Mouse (Mus musculus) embryonic stem cell, embryonic (primary cell): ENCODE results near the gene Alpk3.

Source experiments
- CTCF ChIA-PET, 4 experiments: fragments of 300-600 bp in 2 of 4; fragments of 350-600 bp in 2 of 4; sonication (Branson Sonifier 250); formaldehyde crosslinking; loops; one replicate each; lab custom pipeline; 2022; ENCODE audit warnings: inconsistent platforms in 2 of 4; lab: Charles Lee
- POLR2A ChIA-PET, 4 experiments: fragments of 300-600 bp in 2 of 4; fragments of 350-600 bp in 2 of 4; sonication (Branson Sonifier 250); formaldehyde crosslinking; loops; one replicate each; lab custom pipeline; 2022; ENCODE audit warnings: antibody characterized with exemption in 4 of 4, inconsistent platforms in 1 of 4; lab: Charles Lee

The Alpk3 gene

DNA sequence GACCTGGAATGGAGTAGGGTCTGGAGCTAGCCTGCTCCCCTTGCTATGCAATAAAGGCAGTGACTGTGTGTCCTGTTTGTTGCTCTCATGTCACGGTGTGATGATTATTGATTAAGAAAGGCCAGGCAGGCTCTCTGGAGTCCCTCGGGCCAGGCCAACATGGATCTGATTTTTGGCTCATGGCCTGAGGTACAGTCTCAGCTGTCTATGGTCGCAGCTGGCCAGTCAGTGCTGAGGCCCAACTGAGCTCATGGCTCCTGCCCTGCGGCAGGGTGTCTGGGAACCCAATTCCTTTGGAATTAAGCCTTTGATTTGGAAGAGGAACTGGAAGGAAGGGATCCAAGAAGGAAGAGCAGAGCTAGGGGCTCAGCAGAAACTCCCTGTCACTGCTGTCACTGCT lies 48.1 kb downstream of the Alpk3 start:
- POLR2A ChIA-PET = interaction anchor here in 3 of 4 experiments (0.8 to 5.7 kb wide), 7 partner anchors 10 to 230 kb away, joined by 3 to 38 read pairs (median 3); partner anchors contain the start of gene Slc28a1 (in 1 of the 3)
- CTCF ChIA-PET = no interaction called here

DNA sequence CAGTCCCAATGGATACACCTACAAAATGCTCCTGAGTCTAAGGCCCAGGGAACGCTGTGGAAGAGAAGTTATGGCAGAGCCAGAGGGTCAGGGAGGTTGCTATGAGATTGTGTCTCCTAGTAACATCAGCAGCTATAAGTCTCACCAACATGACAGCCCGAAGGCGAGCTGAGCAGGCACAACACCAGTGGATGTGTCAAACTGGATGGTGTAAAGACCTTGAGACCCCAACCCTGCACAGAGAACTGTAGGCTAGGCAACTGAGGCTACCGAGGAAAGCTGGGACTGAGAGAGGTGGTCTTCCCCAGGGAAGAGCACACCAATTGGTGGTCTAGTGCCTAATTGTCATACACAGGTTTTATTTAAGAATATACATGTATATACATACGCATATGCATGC lies 50.8 kb downstream of the Alpk3 start:
- CTCF ChIA-PET = no interaction called here
- POLR2A ChIA-PET = interaction anchor here in 1 of 4 experiments (1.3 kb wide), 1 partner anchor 14 kb away, joined by 4 read pairs; no protein-coding TSS in a partner anchor

DNA sequence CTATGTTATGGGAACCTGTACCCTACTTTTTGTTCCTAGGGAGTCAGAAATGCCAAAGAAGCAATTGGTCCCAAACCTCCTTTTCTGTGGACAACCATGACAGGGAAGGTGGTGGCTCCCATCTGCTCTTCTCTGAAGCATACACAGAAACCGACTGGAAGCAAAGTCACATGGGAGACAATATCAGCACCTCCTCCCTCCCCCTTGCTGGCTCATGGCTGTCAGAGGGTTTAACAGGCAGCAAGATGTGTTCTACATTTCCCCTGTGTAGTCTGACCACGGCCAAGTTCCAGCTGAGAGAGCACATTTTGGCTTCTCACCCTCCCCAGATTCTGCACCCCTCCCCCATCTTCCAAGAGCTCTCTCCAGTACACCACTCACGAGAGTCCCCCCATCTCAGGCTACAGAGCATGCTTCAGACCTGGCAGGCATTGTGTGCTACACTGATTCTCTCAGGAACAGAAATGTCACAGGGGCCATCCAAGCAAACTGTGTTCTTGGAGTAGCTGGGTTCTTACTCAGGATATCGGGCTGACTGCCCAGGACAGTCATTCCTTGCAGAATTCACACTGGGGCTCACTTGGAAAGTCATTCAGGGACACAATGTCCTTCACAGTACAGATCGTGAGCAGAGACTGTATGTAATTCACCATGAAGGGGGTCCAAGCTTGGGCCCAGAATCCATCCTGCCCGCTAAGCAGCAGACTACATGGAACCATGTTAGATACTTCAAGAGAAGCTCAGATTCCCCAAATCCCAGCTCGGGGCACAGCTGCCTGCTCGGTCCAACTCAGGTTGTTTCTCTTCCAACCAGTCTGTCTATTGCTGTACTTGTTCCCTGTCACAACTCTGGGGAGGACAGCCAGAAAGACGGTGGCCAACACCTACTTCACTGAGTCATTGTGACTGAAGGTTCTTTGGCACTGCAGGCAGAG lies 52.6 kb downstream of the Alpk3 start:
- CTCF ChIA-PET = interaction anchor here in 2 of 4 experiments (0.7 to 1.7 kb wide), 5 partner anchors 16 to 253 kb away, joined by 3 to 6 read pairs (median 3); no protein-coding TSS in a partner anchor
- POLR2A ChIA-PET = interaction anchor here (0.6 to 4.5 kb wide), 51 partner anchors 8 to 363 kb away, joined by 3 to 32 read pairs (median 5); partner anchors contain the start of gene Wdr73 (in 1 of the 4)

DNA sequence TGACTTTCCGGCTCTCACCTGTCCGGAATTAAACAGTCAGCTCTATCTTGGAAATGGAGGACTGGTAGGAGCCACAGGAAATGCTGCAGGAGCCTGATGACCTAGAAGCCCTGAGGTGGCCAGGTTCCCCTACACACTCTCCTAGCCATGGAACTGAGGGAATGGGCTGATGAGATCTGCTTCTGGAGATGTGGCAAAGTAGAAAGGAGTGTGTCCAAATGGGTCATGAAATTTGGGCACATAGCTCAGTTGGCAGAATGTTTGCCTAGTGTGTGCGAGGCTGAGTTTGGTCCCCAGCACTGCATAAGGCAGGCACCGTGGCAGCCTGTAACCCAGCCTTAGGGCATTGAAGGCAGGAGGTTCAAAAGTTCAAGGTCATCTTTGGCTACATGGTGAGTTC lies 53.4 kb downstream of the Alpk3 start:
- ChIA-PET CTCF (interaction anchor here in 3 of 4 experiments (0.6 to 1.7 kb wide), 6 partner anchors 17 to 253 kb away, joined by 3 to 6 read pairs (median 4); no protein-coding TSS in a partner anchor), POLR2A (interaction anchor here (0.8 to 4.5 kb wide), 50 partner anchors 9 to 267 kb away, joined by 3 to 32 read pairs (median 5); partner anchors contain the start of gene Wdr73 (in 1 of the 4))

DNA sequence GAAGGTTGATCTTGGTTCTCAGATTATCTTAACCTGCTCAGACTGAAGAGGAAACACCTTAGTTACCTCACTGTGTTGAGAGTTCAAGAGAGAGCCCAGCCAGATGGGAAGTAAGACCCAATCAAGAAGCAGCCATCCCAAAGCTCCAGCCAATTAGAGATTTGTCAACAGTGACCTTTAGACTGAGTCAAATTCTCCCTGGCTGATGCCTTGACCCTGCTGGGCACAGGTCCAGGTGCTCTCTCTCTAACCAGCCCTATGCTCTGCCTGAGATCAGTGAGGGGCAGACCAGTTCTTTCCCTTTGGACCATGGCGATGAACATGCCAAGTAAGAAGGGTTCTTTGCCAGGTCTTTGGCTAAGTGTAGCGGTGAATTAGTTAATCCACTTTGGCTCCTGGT lies 54.3 kb downstream of the Alpk3 start:
- ChIA-PET POLR2A (interaction anchor here (0.6 to 4.5 kb wide), 32 partner anchors 9 to 511 kb away, joined by 3 to 32 read pairs (median 6); partner anchors contain the start of gene Rps17 (in 1 of the 4)), CTCF (interaction anchor here in 3 of 4 experiments (0.5 to 2.1 kb wide), 8 partner anchors 12 to 511 kb away, joined by 3 to 8 read pairs (median 5); no protein-coding TSS in a partner anchor)

DNA sequence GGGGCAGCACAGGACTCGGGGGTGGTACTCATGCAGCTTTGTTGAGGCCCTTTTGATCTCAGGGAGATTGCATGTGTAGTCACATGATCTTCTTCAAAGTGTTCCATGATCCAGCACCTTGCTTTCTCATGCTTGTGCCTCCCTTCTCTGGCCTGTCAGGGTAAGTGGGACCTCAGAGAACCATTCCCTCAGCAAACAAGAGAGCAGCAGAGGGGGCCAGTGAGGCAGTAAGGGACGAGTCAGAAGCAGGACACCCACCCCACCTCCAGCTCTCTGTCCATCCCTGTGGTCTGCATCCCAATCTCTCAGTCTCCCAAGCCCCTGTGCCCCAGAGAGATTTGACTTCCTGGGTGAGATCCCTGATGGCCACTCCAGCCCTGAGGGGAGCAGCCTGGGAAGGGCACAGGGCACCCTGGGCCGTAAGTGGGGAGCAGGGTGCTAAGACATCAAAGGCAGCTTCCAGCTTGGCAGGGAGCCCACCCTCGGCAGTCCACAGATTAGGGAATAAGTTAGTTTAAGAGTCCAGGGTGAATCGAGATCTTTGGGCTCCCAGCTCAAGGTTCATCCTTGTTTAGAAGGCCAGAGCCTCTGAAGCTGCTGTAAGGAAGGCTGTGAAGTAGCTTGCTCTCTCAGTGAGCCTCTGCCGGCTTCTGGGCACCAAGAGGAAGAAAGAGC lies 55.4 kb downstream of the Alpk3 start:
- ChIA-PET POLR2A (interaction anchor here in 3 of 4 experiments (0.5 to 4.5 kb wide), 45 partner anchors 8 to 268 kb away, joined by 3 to 32 read pairs (median 4); partner anchors contain the start of gene Rps17 (in 2 of the 3)), CTCF (interaction anchor here (0.6 to 2.1 kb wide), 15 partner anchors 13 to 255 kb away, joined by 3 to 10 read pairs (median 4); no protein-coding TSS in a partner anchor)

DNA sequence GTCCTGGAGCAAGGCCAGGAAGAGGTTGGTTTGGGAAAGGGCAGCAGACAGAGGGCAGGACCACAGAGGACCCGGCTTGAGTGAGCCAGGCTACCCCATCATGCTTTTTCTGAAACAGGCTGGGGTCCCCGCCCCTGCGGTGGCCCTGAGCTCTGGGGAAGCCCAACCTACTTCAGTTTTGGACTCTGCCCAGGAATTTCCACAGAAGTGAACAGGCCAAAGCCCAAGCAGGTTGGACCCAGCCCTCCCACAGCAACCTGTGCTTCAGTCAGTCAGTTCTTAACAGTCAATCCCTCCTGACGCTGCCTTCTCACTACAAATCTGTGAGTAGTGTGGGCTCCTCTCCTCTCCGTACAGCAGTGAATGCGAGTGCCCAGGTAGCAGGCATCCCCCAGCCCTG lies 57.2 kb downstream of the Alpk3 start, which contains the start of gene Slc28a1:
TSS of gene Slc28a1 (plus strand) at position 245 of the 400 bp plus-strand sequence.
- CTCF ChIA-PET = interaction anchor here in 2 of 4 experiments (0.6 to 1.5 kb wide), 3 partner anchors 23 to 376 kb away, joined by 3 to 4 read pairs (median 4); no protein-coding TSS in a partner anchor
- POLR2A ChIA-PET = interaction anchor here in 3 of 4 experiments (0.8 to 2.7 kb wide), 13 partner anchors 9 to 51 kb away, joined by 3 to 11 read pairs (median 3); no protein-coding TSS in a partner anchor

DNA sequence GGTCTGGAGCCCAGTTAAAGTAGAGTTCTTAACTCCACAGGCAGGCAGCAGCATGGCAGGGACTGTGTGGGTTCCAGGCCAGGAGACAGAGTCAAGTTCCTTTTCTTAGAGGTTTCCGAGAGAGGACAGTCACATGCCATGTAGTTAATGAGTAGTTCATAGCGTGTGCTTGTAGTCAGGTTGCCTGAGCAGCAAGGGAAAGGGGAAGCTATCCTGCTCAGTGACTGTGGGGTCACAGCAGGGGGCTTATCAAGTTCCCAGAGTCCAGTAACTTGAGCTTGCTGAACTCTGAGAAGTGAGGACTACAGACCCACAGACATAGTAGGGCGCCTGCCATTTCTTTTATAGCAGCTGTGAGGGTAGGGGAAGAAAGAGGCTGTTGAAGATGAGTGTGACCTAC lies 63.7 kb downstream of the Alpk3 start:
- POLR2A ChIA-PET = interaction anchor here in 3 of 4 experiments (0.5 to 6.5 kb wide), 11 partner anchors 10 to 318 kb away, joined by 3 to 31 read pairs (median 4); no protein-coding TSS in a partner anchor
- CTCF ChIA-PET = interaction anchor here in 2 of 4 experiments (0.6 to 0.7 kb wide), 2 partner anchors 129 to 505 kb away, joined by 3 to 6 read pairs; no protein-coding TSS in a partner anchor

DNA sequence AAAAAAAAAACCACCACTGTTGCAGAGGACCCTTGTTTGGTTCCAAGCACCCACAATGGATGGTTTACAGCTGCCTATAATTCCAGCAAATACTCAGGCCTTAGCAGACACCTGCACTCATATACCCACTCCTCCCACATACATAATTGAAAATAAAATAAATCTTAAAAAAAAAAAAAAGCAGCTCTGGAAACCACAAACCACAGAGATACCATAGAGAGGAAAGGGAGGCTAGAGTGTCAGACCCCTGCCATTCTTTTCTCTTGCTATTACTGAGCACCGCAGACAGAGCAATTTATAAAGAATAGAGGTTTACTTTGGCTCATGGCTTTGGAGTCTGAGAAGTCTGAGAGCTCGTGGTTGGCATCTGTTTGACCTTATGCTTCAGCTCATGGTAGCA lies 65.4 kb downstream of the Alpk3 start:
- ChIA-PET POLR2A (interaction anchor here (0.6 to 6.5 kb wide), 15 partner anchors 12 to 1777 kb away, joined by 3 to 31 read pairs (median 4); no protein-coding TSS in a partner anchor), CTCF (interaction anchor here in 2 of 4 experiments (0.6 to 1.3 kb wide), 3 partner anchors 12 to 344 kb away, joined by 3 read pairs; no protein-coding TSS in a partner anchor)

DNA sequence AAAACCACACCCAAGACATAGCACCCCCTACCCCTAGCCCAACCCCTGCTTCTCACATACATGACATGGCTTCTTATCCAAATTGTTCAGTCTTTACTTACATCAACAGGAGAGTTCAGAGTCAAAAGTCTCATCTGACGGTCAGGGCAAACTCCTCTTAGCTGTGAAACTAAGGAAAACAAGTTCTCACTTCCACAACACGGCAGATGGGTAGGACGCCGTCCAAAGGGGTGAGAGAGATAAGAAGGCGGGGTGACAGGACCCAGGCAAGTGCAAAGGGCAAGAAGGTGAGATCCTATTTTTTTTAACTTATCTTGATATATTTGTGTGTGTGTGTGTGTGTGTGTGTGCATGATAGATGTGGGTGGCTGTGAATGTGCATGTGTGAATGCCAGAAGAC lies 66.2 kb downstream of the Alpk3 start:
- ChIA-PET CTCF (no interaction called here), POLR2A (interaction anchor here (0.6 to 6.5 kb wide), 12 partner anchors 8 to 235 kb away, joined by 3 to 31 read pairs (median 4); no protein-coding TSS in a partner anchor)

DNA sequence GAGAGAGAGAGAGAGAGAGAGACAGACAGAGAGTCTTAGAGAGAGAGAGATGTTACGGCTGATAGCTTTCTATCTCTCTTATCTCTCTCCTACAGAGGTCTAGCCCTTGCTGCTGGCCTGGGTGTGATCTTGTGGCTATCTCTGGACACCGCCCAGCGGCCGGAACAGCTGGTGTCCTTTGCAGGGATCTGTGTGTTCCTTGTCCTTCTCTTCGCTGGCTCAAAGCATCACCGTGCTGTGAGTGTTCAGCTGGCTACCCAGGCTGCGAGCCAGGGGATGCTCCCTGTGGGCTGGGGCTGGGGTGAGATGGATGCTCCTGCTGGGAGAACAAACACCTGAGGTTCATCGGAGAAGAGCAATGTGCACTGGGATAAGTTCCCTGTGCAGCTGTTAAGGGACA lies 67.4 kb downstream of the Alpk3 start:
- POLR2A ChIA-PET = interaction anchor here in 3 of 4 experiments (0.6 to 6.5 kb wide), 10 partner anchors 9 to 61 kb away, joined by 3 to 31 read pairs (median 6); no protein-coding TSS in a partner anchor
- CTCF ChIA-PET = interaction anchor here in 1 of 4 experiments (0.7 kb wide), 1 partner anchor 51 kb away, joined by 3 read pairs; no protein-coding TSS in a partner anchor

DNA sequence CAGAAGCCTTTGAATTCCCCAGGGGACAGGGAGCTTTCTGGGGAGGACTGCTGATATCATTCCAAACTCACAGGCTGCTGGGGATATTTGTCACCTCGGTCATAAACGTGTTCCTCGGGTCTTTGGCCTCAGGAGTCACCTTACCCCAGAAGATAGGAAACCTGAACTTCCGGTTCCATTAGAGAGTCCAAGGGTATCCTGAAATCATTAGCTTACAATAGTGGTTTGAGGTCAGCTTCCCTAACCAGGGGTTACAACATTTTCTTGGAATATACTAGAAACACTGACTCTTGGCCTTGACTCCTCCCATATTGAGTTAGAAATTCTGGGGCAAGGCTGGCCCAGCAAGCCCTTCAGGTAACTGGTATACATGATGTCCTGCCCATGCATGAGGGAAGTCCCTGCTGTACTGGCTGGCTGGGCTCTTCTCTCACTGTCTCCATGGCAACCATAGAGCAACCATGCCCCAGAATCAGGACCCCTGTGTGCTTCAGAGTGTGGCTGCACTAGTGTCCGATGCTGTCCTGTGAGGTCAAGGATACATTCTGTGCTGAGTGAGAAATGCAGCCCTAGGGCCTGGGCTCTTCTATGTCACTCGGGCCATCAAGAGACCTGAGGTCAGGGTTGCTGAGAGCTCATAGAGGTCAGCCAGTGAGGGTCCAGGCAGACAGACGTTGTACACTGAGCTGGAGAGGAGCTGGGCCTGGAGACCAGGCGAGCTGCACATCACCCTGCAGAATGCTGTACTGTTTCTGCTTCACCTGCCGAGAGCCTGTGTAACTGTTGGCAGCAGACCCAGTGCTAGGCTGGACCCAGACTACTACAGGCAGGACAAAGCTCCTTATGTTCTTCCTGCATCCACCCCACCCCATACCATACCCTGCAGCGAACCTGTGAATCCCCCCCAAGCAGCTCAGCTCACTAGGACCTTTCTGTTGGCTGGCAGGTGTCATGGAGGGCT lies 68.1 kb downstream of the Alpk3 start:
- POLR2A ChIA-PET = interaction anchor here in 2 of 4 experiments (0.9 to 6.5 kb wide), 11 partner anchors 9 to 236 kb away, joined by 3 to 31 read pairs (median 9); no protein-coding TSS in a partner anchor
- CTCF ChIA-PET = interaction anchor here in 1 of 4 experiments (0.7 kb wide), 2 partner anchors 16 to 52 kb away, joined by 3 read pairs; no protein-coding TSS in a partner anchor

DNA sequence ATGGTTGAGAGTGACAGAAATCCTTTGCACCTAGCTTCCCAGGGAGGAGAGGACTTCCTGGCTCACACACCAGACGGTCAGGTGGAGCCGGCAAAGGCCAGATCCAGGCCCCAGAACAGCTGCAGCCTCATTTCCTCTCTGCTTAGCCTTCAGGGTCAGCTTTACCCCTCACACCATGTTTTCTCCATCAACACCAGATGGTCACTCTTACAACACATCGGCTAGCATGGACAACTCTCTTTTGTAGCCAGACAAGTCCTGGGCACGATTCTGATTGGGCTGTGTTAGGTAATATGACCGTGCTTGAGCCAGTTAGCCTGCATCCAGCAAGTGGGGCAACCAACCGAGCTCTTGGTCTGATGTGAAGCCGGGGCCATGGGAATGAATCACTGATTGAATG lies 74.5 kb downstream of the Alpk3 start:
- ChIA-PET CTCF (interaction anchor here in 1 of 4 experiments (0.7 kb wide), 1 partner anchor 20 kb away, joined by 3 read pairs; no protein-coding TSS in a partner anchor), POLR2A (interaction anchor here in 3 of 4 experiments (0.9 to 2.8 kb wide), 6 partner anchors 10 to 208 kb away, joined by 3 to 19 read pairs (median 3); no protein-coding TSS in a partner anchor)

DNA sequence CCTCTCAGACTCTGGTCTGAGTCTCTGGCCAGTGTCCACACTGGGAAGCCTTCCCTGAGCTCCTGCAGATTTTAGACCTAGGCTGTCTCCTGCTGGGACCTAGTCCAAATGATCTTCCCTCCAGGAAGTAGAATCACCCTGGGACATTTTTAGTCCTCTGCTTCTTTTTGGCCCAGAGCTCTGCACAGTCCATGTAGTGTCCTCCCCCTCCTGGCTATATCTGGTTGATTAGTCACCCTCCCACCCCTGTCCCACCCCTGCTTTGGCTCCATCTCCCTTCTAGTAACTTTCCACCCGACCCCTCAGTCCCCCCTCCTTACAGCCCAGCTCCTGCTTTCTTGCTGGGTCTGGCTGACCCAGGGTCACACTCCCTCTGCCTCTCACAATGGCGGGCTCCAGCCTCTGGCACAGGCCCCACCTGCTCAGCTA lies 75.5 kb downstream of the Alpk3 start:
- ChIA-PET CTCF (interaction anchor here in 2 of 4 experiments (0.6 to 0.9 kb wide), 2 partner anchors 62 to 252 kb away, joined by 3 read pairs; no protein-coding TSS in a partner anchor), POLR2A (interaction anchor here in 2 of 4 experiments (0.6 to 2.8 kb wide), 11 partner anchors 9 to 995 kb away, joined by 3 to 19 read pairs (median 4); partner anchors contain the start of gene Rps17 (in 1 of the 2))

DNA sequence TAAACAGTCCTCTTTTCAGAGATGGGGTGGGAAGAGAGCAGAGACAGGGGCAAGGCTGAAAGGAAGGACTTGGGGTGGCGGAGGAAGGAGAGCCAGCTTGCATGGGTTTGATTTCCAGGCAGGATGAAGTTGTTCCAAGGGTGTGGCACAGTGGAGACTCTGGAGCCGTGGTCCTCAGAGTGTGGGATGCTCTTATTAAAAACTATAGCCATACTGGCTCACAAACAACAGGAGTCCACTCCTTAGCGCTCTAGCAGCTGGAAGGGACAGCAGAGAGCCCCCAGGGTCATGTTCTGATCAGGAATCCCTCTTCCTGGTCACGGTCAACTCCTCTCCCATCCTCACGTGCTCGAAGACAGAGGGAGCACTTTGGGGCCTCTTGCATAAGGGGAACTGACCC lies 76.0 kb downstream of the Alpk3 start:
- POLR2A ChIA-PET = interaction anchor here in 2 of 4 experiments (0.6 to 2.8 kb wide), 16 partner anchors 8 to 994 kb away, joined by 3 to 19 read pairs (median 4); partner anchors contain the start of gene Rps17 (in 1 of the 2)

More for the DNA sequence above, 76.0 kb downstream of the Alpk3 start:
- CTCF ChIA-PET = interaction anchor here in 1 of 4 experiments (0.6 kb wide), 1 partner anchor 61 kb away, joined by 3 read pairs; no protein-coding TSS in a partner anchor
